Mouse (Mus musculus) MEL (cell line): ENCODE measurements at regions not wholly inside any gene's neighbourhood (a gene's known extent, or its start where the extent isn't known, plus 50 kb on each side); places are given as distances from the start of the nearest gene placed in this dataset.

ENCODE experiments used
- DNase-seq: peaks from one replicate; pipeline ENCODE4 v3.0.0; 2011; ENCODE audit warnings: low read depth, low spot score
- H3K27ac ChIP-seq: 2 replicates; pipeline ENCODE4 v1.5.1; 2012; ENCODE audit warnings: low read depth, mild to moderate bottlenecking, control low read depth, low read length, moderate library complexity; ENCODE audit not compliant: control insufficient read depth
- H3K27me3 ChIP-seq, 2 experiments: fragments of 150-350 bp in 1 of 2; sonication (generic) in 1 of 2; 2 replicates each; pipeline ENCODE4 v1.6.1; 2012; ENCODE audit warnings: low read length in 2 of 2, mild to moderate bottlenecking in 2 of 2, improper control_type of control experiment in 1 of 2, moderate library complexity in 1 of 2; ENCODE audit not compliant: insufficient read depth in 2 of 2, control insufficient read depth in 1 of 2
- H3K36me3 ChIP-seq, 2 experiments: 2 replicates each; pipeline ENCODE4 v1.6.1; 2012 to 2014; ENCODE audit warnings: low read length in 2 of 2, improper control_type of control experiment in 1 of 2, inconsistent platforms in 1 of 2, mild to moderate bottlenecking in 1 of 2; ENCODE audit not compliant: insufficient read depth in 2 of 2, control insufficient read depth in 1 of 2
- H3K4me1 ChIP-seq, 2 experiments: fragments of 150-350 bp in 1 of 2; sonication (generic) in 1 of 2; 2 replicates each; pipeline ENCODE4 v1.6.1; 2012; ENCODE audit warnings: low read length in 2 of 2, improper control_type of control experiment in 1 of 2, mild to moderate bottlenecking in 1 of 2; ENCODE audit not compliant: insufficient read depth in 2 of 2, control insufficient read depth in 1 of 2
- H3K4me3 ChIP-seq, 2 experiments: fragments of 150-350 bp in 1 of 2; sonication (generic) in 1 of 2; 2 replicates each; pipeline ENCODE4 v1.5.1; 2012; ENCODE audit warnings: low read depth in 2 of 2, low read length in 2 of 2, mild to moderate bottlenecking in 2 of 2, moderate library complexity in 2 of 2, control low read depth in 1 of 2, improper control_type of control experiment in 1 of 2; ENCODE audit not compliant: control insufficient read depth in 1 of 2, insufficient read depth in 1 of 2
- H3K79me2 ChIP-seq: 2 replicates; pipeline ENCODE4 v1.6.1; 2012; ENCODE audit warnings: mild to moderate bottlenecking, low read length, moderate library complexity; ENCODE audit not compliant: control insufficient read depth, poor library complexity, insufficient read depth
- H3K9ac ChIP-seq: 2 replicates; pipeline ENCODE4 v1.6.1; 2012; ENCODE audit warnings: low read depth, mild to moderate bottlenecking, control low read depth, low read length, moderate library complexity; ENCODE audit not compliant: control insufficient read depth, poor library complexity, severe bottlenecking
- H3K9me3 ChIP-seq: fragments of 150-350 bp; sonication (generic); replicated peaks from 2 replicates; pipeline ENCODE4 v1.6.1; 2012; ENCODE audit warnings: mild to moderate bottlenecking, low read length, improper control_type of control experiment, moderate library complexity; ENCODE audit not compliant: insufficient read depth
- BHLHE40 ChIP-seq: IDR thresholded peaks from 2 replicates; pipeline ENCODE4 v1.6.1; 2012; ENCODE audit warnings: low read depth, mild to moderate bottlenecking, inconsistent platforms, low read length, improper control_type of control experiment, borderline replicate concordance
- CHD1 ChIP-seq: IDR thresholded peaks from 2 replicates; pipeline ENCODE4 v1.6.1; 2012; ENCODE audit warnings: low read depth, mild to moderate bottlenecking, inconsistent platforms, low read length, improper control_type of control experiment
- CHD2 ChIP-seq: IDR thresholded peaks from 2 replicates; pipeline ENCODE4 v1.6.1; 2011; ENCODE audit warnings: low read length, improper control_type of control experiment
- CTCF ChIP-seq, 3 experiments: IDR thresholded peaks in 2 of 3; conservative IDR thresholded peaks in 1 of 3; 2 replicates each; pipeline ENCODE4 v1.5.1; 2011 to 2012; ENCODE audit warnings: low read length in 3 of 3, low read depth in 2 of 3, mild to moderate bottlenecking in 2 of 3, improper control_type of control experiment in 1 of 3, inconsistent platforms in 1 of 3, mixed read lengths in 1 of 3, moderate library complexity in 1 of 3; ENCODE audit not compliant: control insufficient read depth in 1 of 3, insufficient read depth in 1 of 3, poor library complexity in 1 of 3, severe bottlenecking in 1 of 3
- ELF1 ChIP-seq: IDR thresholded peaks from 2 replicates; pipeline ENCODE4 v1.6.1; 2014; ENCODE audit warnings: low read depth, mild to moderate bottlenecking, inconsistent platforms, low read length, improper control_type of control experiment, moderate library complexity
- EP300 ChIP-seq, 2 experiments: IDR thresholded peaks; 2 replicates each; pipeline ENCODE4 v1.6.1; 2011; ENCODE audit warnings: improper control_type of control experiment in 2 of 2, low read length in 2 of 2, low read depth in 1 of 2, mild to moderate bottlenecking in 1 of 2
- ETS1 ChIP-seq: IDR thresholded peaks from 2 replicates; pipeline ENCODE4 v1.6.1; 2012; ENCODE audit warnings: low read depth, mild to moderate bottlenecking, inconsistent platforms, low read length, improper control_type of control experiment, moderate library complexity
- GABPA ChIP-seq: IDR thresholded peaks from 2 replicates; pipeline ENCODE4 v1.6.1; 2012; ENCODE audit warnings: low read depth, mild to moderate bottlenecking, inconsistent platforms, low read length, improper control_type of control experiment, moderate library complexity
- HCFC1 ChIP-seq: IDR thresholded peaks from 2 replicates; pipeline ENCODE4 v1.6.1; 2012; ENCODE audit warnings: low read depth, mild to moderate bottlenecking, inconsistent platforms, low read length, improper control_type of control experiment, moderate library complexity
- KAT2A ChIP-seq: conservative IDR thresholded peaks from 2 replicates; pipeline ENCODE4 v1.6.1; 2012; ENCODE audit warnings: low read depth, low read length, improper control_type of control experiment, inconsistent platforms
- MAX ChIP-seq: IDR thresholded peaks from 2 replicates; pipeline ENCODE4 v1.6.1; 2011; ENCODE audit warnings: low read length, improper control_type of control experiment
- MAZ ChIP-seq: IDR thresholded peaks from 2 replicates; pipeline ENCODE4 v1.6.1; 2012; ENCODE audit warnings: low read depth, mild to moderate bottlenecking, inconsistent platforms, low read length, improper control_type of control experiment
- MXI1 ChIP-seq: IDR thresholded peaks from 2 replicates; pipeline ENCODE4 v1.6.1; 2011; ENCODE audit warnings: mild to moderate bottlenecking, low read depth, low read length, improper control_type of control experiment
- MYC ChIP-seq: IDR thresholded peaks from 2 replicates; pipeline ENCODE4 v1.6.1; 2011; ENCODE audit warnings: low read depth, mild to moderate bottlenecking, low read length, improper control_type of control experiment, moderate library complexity
- POLR2A ChIP-seq, 2 experiments: IDR thresholded peaks; 2 replicates each; pipeline ENCODE4 v1.6.1; 2011 to 2012; ENCODE audit warnings: low read length in 2 of 2, mild to moderate bottlenecking in 2 of 2, control low read depth in 1 of 2, improper control_type of control experiment in 1 of 2, low read depth in 1 of 2, moderate library complexity in 1 of 2; ENCODE audit not compliant: control insufficient read depth in 1 of 2, insufficient read depth in 1 of 2, poor library complexity in 1 of 2
- POLR2AphosphoS2 ChIP-seq: IDR thresholded peaks from 2 replicates; pipeline ENCODE4 v1.6.1; 2011; ENCODE audit warnings: low read length, improper control_type of control experiment
- POLR2AphosphoS5 ChIP-seq: IDR thresholded peaks from 2 replicates; pipeline ENCODE4 v1.6.1; 2012; ENCODE audit warnings: low read depth, borderline replicate concordance, mild to moderate bottlenecking, inconsistent platforms, low read length, moderate library complexity, mixed read lengths
- SIN3A ChIP-seq: IDR thresholded peaks from 2 replicates; pipeline ENCODE4 v1.6.1; 2012; ENCODE audit warnings: low read length, improper control_type of control experiment, inconsistent platforms
- SMC3 ChIP-seq: IDR thresholded peaks from 2 replicates; pipeline ENCODE4 v1.6.1; 2011; ENCODE audit warnings: low read depth, low read length, improper control_type of control experiment
- TAL1 ChIP-seq: IDR thresholded peaks from 2 replicates; pipeline ENCODE4 v1.6.1; 2012; ENCODE audit warnings: mild to moderate bottlenecking, inconsistent platforms, low read length, moderate library complexity, mixed read lengths
- TBP ChIP-seq: IDR thresholded peaks from 2 replicates; pipeline ENCODE4 v1.8.0; 2011; ENCODE audit warnings: low read depth, low read length, improper control_type of control experiment
- TCF12 ChIP-seq: IDR thresholded peaks from 2 replicates; pipeline ENCODE4 v1.6.1; 2014; ENCODE audit warnings: low read depth, mild to moderate bottlenecking, inconsistent platforms, low read length, improper control_type of control experiment, moderate library complexity
- UBTF ChIP-seq: IDR thresholded peaks from 2 replicates; pipeline ENCODE4 v1.6.1; 2012; ENCODE audit warnings: low read depth, mild to moderate bottlenecking, inconsistent platforms, low read length, improper control_type of control experiment, moderate library complexity, borderline replicate concordance; ENCODE audit not compliant: insufficient read depth
- ZC3H11A ChIP-seq: IDR thresholded peaks from 2 replicates; pipeline ENCODE4 v1.6.1; 2012; ENCODE audit warnings: low read depth, mild to moderate bottlenecking, inconsistent platforms, low read length, improper control_type of control experiment
- ZKSCAN1 ChIP-seq: IDR thresholded peaks from 2 replicates; pipeline ENCODE4 v1.6.1; 2012; ENCODE audit warnings: low read depth, mild to moderate bottlenecking, inconsistent platforms, low read length, improper control_type of control experiment, moderate library complexity
- ZMIZ1 ChIP-seq: IDR thresholded peaks from 2 replicates; pipeline ENCODE4 v1.6.1; 2012; ENCODE audit warnings: low read depth, mild to moderate bottlenecking, inconsistent platforms, low read length, improper control_type of control experiment, moderate library complexity
- ZNF384 ChIP-seq: IDR thresholded peaks from 2 replicates; pipeline ENCODE4 v1.6.1; 2012; ENCODE audit warnings: low read depth, mild to moderate bottlenecking, inconsistent platforms, low read length, improper control_type of control experiment

DNA sequence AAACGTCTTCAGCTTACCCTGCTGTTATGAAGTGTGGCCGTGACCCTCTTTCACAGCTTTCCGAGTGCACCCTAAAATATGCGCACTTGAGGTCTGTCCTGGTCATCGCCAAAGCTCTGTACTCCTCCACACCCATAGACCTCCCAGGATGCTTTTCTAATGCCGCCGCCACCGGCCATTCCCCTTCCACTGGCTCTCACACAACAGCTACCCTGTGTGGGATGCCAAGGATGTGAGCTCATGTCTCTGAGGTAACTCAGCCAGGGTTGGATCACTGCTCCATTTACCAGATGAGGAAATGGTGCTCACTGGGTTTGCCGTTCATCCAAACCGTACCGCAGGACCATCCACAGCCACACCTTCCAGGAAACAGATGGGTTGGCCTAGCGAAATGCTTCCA is 212.8 kb upstream of the Nfe2l3 start:
- H3K27ac ChIP-seq = no peak overlapping the region
- TF ChIP-seq UBTF (no peak), BHLHE40 (no peak), CHD1 (no peak), MXI1 (no peak), POLR2AphosphoS5 (no peak), CHD2 (no peak), SIN3A (no peak), MYC (no peak), POLR2AphosphoS2 (no peak), TCF12 (no peak)
- no peaks in the 10 kb centered on the region for H3K9me3 ChIP-seq
- H3K27me3 ChIP-seq = 0 out of 4 replicates have a peak, but pooled peaks cover 0 to 2% of the 10 kb centered on the region in 2 experiments
- H3K4me1 ChIP-seq = no peaks in the 10 kb centered on the region
- H3K9ac ChIP-seq = no peak overlapping the region
- no peak overlapping the region for H3K4me3 ChIP-seq
- no peaks in the 10 kb centered on the region for H3K36me3 ChIP-seq
- no peaks in the 10 kb centered on the region for H3K79me2 ChIP-seq
- no peak for DNase-seq

DNA sequence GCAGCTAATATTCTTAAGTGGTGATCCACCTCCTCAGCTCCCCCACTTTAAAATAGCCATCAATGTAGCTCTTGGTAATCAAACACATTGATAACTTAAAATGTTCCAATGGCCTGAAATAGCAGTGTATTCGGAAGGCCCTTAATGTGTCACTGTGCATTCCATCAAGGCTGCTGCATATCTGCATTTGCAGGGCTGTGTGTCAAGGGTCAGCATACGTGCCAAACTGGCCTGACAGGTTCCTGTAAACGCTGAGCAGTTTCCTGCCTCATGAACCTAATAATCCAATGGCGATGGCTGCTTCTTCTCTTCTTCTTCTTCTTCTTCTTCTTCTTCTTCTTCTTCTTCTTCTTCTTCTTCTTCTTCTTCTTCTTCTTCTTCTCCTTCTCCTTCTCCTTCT is 211.7 kb upstream of the Nfe2l3 start:
- Histone ChIP-seq H3K27me3 (0 out of 4 replicates have a peak, but pooled peaks cover 0 to 2% of the 10 kb centered on the region in 2 experiments), H3K4me1 (no peaks in the 10 kb centered on the region), H3K4me3 (no peak overlapping the region), H3K9me3 (no peaks in the 10 kb centered on the region), H3K36me3 (no peaks in the 10 kb centered on the region), H3K27ac (no peak overlapping the region), H3K79me2 (no peaks in the 10 kb centered on the region), H3K9ac (no peak overlapping the region)
- TF ChIP-seq ZNF384 = no peak
- TF ChIP-seq TAL1 = no peak
- no peak for TF ChIP-seq GABPA
- no peak for TF ChIP-seq SMC3
- TF ChIP-seq POLR2A (IDR thresholded peaks at IDR 0.05; ENCODE audit: control insufficient read depth in 1 of 2, insufficient read depth in 1 of 2, low read depth in 1 of 2, low read length in 2 of 2, poor library complexity in 1 of 2) = no peak
- TF ChIP-seq CTCF (IDR thresholded peaks at IDR 0.05 in 2 of 3, conservative IDR thresholded peaks at IDR 0.05 in 1 of 3; ENCODE audit: control insufficient read depth in 1 of 3, insufficient read depth in 1 of 3, low read depth in 2 of 3, low read length in 3 of 3, poor library complexity in 1 of 3, severe bottlenecking in 1 of 3) = no peak
- TF ChIP-seq ZKSCAN1 = no peak
- no peak for TF ChIP-seq MAX
- TF ChIP-seq ZMIZ1 = no peak
- no peak for TF ChIP-seq ETS1
- TF ChIP-seq ZC3H11A = no peak
- no peak for TF ChIP-seq POLR2AphosphoS2
- no peak for TF ChIP-seq ELF1
- no peak for TF ChIP-seq EP300 (IDR thresholded peaks at IDR 0.05; ENCODE audit: low read depth in 1 of 2, low read length in 2 of 2)
- TF ChIP-seq MXI1 = no peak
- TF ChIP-seq MAZ = no peak
- TF ChIP-seq KAT2A = no peak
- no peak for TF ChIP-seq TBP
- no peak for TF ChIP-seq HCFC1
- DNase-seq = no peak
